Mouse (Mus musculus) left cerebral cortex, adult 11 months (tissue): ENCODE data around the gene Trib2.

Experiments
- DNase-seq: peaks from one replicate; pipeline ENCODE4 v3.0.0; 2022; ENCODE audit warnings: low spot score

Trib2 gene

DNA sequence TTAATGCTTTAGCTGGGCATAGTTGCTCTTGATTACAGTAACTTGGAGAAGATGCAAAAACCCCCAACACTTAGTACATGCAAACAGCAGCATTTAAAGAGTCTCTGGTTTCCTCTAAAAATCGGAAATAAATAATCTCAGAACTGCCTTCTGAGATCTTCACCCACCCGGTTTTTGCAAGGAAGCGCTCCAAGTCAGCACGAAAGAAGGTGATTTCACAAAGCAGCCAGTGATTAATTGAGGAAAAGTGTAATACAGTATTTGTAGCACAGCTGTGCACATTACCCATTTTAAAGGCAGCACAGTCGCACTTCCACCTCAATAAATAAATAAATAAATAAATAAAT is 2.9 kb downstream of the Trib2 start:
- DNase-seq, result no peak

DNA sequence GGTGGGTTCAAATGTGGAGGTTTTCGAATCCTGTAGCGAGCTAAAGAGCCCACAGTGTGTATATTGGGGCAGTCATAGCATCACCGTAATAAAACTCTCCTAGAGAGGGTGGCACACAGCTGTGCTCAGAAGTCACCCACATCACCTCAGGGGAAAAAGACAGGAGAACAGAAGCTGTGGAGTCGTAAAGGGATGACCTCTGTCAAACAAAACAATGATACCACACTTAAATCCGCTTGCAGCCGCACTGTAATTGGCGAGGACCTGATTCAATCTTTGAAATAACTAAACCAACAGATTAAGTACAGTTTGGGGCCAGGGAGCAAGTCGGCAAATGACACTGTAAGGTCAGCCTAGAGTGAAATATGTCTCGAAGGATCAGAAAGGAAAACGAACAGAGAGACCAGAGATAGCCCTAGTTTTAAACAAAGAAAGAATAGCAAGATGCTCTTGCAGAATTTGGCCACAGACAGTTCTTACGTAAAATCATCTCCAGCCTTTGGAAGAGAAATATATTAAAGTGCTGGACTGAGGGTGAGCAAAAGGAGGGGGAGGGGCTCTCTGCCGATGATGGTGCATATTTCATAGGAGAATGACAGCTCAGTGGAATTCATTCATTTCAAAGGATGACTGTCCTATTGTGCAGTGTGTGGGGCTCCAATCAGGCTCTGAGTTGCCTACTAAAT is 3.4 kb downstream of the Trib2 start:
- no peak for DNase-seq

DNA sequence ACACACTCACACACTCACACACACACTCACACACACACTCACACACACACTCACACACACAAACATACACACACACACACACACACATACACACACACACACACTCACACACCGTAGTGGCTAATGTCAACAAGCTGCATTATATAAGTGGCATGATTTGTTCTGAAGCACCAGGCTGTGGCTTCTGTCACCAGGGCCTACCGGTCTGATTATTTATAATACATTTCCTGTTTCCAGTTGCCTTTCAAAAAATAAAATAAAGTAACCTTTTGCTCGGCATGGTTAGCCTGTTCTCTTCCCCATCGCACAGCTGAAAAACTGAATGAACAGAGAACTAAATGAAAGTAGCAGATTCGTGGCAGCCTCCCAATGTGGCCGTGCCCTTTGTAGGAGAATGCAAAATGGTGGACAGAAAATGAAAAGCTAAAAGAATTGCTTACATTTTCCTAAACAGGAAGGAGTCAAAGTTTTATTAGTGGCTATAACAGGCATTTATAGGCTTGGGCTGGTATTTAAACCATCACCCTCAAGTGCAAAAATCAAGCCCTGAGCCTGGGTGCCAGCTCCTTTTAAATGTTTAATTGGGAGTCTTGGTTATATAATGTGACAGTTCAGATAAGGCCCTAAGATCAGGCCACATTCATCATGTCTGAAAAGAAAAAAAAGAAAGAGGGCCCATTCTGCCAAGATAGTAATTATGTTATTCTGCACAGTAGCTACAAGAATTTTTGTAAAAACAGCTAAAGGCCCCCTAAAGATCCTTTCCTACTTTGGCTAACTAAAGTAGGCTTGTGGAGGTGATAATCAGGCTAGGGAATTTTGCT is 4.4 kb downstream of the Trib2 start:
- no peak for DNase-seq

DNA sequence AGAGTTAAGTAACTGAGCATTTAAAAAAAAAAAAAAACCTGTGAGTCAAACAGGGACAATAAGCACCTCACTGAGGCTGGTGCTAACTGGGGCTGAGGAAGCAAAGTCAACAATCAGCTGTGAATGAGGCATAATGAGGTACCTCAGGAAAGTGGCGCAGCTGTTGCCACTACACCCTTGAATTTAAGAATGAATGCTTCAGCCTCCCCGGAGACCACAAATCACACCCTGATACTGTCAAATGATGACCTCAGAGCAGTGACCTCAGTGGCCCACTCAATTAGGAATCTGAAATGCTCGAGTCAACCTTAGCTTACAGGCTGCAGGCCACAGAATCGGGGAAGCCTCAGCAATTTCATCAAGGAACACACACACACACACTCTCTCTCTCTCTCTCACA is 5.0 kb downstream of the Trib2 start:
- no peak for DNase-seq

DNA sequence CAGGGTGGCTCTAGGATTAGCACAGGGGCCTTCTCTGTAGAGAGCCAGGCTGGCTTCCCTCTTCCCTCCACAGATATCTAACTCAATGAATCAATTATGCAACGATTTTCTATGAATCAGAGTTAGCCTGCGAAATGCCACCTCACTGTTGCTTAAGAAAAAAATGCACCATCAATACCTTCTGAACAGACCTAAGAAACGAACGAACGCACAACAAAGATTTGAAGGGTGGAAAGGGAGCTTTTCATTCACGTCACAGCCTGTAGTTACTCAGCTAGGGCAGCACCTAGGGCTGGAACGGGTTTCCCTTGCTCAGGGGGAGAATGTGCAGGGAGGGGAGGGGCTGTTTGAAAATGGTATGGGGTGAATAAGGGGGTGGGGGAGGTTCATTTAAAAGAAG is 5.8 kb downstream of the Trib2 start:
- no peak for DNase-seq

DNA sequence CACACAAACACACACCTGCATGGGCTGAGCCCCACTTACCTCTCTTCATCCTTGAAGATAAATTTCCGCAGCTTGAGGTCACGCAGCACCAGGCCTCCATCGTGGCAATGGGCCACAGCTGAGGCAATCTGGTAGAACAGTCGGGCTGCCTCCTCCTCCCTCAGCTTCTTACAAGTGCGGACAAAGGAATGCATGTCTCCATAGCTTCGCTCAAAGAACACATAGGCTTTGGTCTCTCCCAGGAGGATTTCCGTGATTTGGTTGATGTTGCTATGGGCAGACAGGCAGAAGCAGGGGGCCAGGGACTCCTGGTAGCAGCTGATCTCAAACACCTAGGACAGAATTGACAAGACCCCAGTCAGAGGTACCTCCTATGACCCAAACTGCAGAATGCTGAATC is 7.1 kb downstream of the Trib2 start:
- DNase-seq, result no peak

DNA sequence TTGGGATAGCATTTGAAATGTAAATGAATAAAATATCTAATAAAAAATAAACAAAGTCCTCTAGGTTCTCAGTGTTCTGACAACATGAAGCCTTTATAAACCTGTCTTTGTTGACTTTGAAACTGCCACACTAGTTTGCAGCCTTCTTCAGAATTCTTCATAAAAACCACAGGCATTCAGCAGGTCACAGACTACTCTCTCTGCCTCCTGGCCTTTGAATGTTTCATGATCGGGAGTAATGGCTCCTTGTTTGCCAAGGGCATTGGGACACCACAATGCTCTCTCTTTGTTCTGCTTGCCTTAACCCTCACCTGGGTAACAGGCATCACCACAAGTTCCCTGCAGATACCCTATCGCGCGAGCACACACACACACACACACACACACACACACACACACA is 7.5 kb downstream of the Trib2 start:
- no peak for DNase-seq

DNA sequence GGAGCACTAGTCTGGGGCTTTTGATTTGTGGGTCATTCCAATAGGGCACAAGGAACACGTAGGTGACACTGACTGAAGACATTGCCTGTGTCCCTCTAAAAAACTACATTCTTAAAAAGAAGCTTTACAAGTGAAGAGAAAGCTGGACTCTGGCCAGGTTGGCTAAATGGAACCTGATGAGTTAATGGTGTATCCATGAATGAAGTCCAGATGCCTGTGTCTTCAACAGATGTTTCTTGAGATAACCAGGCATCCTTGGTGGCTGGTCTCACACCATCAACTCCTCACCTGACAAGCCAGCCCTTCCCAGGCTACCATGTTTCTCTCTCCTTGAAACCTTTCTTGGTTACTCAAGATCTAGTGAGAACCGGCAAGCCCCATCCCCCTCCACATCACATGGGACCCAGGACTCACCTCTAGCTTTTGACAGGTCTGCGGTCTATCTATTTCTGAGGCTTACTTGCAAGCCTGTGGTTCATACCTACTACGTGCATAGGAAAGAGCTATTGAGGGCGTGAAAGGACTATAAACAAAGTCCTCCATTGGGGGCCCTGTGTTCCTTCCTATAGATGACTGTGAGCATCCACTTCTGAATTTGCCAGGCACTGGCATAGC is 8.4 kb downstream of the Trib2 start:
- no peak for DNase-seq

DNA sequence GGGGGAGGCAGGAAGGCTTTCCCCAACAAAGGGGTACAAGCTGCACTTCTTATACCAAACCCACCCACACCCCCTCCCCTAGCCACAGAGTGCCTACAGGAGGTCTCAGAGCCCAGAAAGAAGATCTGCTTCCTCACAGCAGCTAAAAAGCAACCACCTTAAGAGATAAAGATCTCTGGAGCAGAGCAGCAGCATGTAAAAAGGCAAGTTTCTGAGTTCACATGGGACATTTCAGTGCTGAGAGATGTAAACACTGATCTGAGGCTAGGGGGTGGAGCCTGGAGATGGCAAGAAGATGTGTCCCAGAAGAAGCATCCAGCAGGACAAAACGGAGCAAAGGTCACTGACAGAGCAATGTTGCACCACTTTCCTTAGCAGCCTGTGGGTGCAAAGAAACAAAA is 11.8 kb downstream of the Trib2 start:
- DNase-seq, result no peak

DNA sequence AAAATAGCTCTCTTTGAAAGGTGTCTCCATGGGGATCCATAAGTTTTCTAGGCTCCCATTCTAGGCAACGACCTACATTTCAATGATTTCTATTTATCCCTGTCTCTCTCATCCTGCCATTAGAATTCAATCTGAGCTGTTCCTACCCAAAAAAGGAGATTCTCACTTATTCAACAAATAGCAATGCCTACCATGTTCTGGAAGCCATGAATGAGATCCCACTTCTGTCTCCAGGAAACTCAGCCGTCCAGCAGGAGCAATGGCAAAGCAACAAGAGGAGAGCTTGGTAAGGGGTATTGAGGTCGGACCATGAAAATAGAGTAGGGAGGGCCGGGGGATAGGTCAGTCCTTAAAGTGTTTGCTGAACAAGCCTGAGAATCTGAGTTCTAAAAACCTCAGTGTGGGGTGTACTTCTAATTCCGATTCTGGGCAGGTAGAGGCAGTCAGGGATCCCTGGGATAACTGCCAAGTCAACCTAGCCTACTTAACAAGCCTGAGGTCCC is 12.7 kb downstream of the Trib2 start:
- DNase-seq, result no peak

DNA sequence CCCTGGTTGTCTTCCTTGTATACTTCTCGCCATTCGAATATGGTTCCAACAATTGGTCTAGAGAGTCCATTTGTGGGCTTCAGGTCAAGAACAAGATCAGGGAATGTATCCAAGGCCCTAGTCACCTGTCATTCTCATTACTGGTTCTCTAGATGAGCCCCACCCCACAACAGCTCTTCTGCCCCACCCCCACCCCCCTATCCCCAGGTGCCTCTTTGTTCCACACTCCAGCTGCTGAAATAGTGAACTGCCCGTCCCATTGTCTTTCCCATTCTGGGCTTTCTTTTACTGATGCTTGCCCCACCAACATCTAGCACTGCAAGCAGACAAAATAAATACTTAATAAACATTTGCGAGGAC is 15.2 kb downstream of the Trib2 start:
- DNase-seq, result no peak

DNA sequence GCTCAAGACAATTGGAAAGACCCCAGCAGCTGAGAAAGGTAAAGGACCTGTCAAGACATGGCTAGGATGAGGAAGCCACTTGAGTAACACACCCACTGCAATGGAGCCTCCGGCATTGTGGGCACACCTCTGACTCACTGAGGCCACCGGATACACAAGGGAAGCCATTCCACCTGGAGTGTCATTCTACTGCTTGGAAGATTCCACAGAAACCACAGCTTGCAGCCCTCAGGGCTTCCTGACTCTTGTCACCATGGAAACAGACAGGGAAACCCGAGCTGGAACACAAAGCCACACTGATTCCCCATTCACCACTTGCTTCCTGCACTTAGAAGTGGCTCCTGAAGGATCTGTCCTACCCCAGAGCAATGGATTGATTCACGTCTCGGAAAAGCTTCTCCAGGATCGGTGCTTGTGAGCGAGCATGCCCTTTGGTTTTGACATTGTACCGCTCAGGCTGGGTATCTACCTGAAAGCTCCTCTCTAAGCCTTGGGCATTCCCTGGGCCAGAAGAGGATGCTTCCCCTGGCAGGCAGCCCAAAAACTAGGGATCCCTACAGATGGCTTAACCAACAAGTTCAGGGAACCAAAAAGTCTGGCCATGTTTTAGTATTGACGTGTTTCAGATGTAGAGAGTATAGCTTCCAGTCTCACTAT is 15.7 kb downstream of the Trib2 start:
- no peak for DNase-seq

DNA sequence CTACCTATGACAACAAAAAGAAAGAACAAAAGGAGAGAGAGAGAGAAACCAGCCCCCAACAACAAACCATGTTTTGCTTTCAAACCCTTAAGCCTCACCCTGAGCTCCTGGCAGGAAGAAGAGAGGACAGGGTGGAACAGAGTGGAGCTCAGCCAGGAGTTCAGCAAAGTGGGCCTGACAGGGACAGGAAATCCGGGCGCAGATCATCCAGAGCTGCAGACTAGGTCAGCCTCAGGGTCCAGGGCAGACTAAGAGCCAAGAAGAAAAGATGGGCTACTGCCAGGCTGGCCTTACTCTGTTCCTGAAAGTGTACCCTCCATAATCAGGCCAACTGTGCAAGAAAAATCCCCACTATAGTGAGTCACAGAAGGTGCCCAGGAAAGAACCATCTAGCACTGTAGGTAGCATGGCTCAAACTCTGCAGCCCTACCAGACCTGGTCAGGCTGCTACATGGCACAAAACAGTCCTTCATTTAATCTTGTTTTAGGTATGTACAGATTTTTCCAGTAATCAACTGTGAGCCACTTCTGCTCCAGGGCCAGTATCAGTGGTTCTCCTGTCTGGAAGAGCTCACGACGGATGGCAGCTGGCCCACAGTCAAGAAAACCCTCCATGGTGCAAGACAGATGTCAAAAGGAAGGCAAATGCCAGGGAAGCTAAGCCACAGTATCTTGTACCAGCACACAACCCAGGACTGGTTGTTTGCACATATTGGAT is 16.4 kb downstream of the Trib2 start:
- DNase-seq, result no peak

DNA sequence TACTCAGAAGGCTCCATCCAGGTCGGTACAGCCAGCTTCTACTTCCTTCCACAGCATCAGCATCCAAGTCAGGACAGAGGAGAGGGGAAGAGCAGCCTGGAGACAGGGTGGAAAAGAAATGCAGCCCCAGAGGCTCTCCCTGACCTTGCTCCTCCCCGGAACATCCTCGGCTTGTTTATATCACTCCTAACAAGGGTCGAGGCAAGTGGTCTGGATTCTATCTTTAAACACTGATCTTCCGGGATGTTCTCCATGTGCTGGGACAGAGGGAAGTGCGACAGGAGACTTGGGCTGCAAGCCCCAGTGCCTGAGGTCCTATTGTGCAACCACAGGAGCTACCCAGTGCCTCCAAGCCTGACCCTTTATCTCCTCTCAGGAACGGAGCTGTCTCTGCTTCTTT is 18.7 kb downstream of the Trib2 start:
- DNase-seq, result no peak

DNA sequence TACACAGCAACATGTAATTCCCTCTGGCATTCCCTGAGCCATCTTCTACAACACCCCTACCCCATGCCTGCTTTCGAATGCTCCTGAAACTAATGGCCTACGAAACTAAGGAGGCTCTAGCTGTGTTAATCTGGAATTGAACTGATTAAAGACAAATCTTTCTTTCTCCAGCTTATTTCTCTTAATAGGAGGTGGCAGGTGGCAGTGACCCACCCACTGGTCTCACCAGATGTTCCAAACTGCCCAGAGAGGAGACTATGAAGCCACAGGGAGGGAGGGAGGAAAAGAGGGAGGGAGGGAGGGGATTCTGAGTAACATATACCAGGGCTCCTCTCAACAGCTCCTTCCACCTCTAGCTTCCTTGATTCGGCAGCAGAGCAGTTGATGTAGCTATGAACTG is 20.8 kb downstream of the Trib2 start:
- no peak for DNase-seq

DNA sequence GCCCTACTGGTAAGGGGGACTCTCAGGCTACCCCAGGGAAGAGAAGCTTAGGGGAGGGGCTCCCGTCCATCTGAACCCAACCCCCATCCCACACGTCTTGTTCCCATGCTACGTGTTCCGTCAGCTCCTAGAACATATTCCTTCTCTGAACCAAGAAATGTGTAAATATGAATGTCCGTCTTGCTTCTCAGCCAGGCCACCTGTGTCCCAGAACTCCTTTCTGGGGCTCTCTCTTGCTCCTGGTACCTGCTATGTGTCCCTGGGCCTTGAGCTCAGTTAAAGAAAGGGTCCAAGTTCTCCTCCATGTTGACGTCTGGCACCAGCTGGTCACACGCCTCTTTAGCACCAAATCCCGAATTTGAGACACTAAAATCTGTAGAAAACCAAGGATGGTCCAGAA is 23.4 kb downstream of the Trib2 start:
- DNase-seq, result no peak

DNA sequence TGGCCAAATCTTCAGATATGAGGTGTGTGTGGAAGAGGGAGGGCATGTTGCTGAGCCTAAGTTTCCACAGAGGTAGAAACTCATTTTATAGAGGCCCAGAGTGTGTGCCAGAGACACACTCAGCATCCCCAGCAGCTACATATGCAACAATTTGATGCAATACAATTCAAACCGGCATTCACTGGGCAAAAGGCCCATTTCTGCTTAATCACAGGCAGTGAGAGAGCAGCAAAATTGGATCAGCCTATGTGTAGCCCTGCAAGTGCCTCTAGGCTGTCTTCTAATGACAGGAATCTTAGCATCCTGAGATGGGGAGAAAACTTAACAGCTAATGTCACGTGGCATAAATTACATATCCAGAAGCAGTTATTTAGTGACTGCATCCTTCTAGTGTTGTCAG is 26.5 kb downstream of the Trib2 start:
- DNase-seq, result no peak

DNA sequence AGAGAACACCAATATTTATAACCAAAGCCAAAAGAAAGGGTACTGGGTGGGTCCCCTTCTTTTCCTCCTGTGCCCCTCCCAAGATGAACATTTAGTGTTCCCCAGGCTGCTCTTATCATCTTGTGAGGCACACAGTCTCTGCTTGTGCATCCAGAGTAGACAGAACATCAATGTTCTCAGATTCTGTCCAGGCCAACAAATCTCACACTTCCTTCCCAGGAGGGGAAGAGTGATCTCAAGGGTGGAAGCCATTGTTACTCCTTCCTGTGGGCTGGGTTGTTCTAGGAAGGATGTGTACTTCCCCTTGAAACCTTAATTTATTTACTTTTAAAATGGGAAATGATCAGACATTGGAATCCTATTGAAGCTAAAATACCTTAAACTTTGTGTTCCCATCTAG is 39.7 kb downstream of the Trib2 start:
- DNase-seq, result no peak

DNA sequence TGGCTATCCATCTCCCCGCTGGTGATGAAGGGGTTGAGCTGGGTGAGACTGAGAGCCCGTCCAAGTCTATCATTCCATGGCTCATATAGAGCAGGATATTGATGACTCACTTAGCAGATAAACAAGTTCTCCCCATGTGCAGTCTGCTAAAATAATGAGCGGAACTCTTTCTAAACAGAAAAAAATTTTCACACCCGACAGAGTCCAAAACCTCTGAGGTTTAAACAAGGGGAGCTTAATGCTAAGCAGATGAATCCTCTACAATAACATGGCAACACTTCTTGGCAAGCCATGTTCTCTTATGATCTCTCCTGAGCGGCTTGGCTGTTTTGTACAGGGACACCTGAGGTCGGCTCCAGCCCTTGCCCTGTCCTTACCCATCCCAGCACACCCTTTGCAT is 45.0 kb downstream of the Trib2 start:
- DNase-seq, result no peak

DNA sequence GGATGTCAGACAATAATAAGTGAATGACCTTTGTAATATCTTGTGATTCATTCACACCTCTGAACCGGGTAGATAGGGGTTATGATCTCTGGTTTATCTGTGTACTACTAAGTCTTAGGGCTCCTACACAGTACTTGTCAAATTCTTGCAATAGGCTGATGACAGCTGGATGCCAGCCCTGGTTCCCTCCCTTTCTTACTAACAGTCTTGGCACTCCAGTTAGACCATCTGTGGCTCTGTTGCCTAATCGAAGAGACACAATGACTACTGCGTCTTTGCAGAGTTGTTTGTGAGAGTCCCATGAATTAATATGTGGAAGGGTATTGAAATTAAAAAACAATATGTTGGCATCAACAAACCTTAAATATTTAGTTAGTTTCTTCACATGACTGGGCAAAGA is 48.2 kb downstream of the Trib2 start:
- DNase-seq, result no peak

DNA sequence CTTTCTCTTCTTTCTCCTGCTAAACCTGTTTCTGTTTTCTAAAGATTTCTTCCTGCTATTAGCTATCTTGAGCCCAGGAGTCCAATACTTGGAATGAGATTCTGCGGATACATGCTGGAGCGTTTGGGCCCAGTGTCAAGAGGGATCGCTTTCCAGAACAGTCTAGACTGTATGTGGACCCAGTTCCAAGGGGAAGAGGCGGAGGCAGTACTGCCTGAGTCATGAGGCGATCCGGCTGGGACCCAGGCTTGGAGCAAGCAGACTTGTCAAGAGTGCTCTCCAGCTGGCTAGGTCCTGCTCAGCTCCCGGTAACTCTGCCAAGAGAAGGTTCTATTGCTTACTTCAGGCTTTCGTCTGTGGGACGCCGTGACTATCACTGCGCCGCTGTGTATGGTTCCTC is 50.7 kb downstream of the Trib2 start:
- no peak for DNase-seq

DNA sequence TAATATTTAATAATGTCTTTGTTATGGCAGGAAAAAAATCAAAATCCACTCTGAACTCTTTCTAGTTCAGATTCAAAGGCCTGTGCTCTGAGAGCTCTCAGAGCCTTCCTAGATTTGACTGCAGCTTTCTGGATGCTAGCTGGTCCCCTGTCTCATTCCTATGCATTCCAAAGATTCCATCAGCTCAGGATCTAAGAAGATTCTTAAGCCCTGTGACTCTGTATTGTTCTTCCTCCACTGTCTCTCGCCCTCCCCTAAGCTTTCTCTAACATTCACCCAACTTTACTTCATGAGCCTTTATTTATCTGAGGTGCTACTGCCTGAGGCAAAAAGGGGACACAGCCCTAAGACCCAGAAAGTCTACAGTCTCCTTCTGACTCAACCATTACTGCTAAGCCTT is 51.5 kb downstream of the Trib2 start:
- no peak for DNase-seq
